Comparison of ENCODE assay signal across 21 mouse cellular contexts in genomic region chr8:126638027-126638426, GRCm38 (mm10). TPM values are rescaled to one million over a fixed set of nuclear protein-coding genes. Genes with fewer than 3 reads are reported as not detected.
A peak's percentile ranks its signal among the peaks of the same experiment; 100 is the strongest.
DNase-seq lines count a peak whose midpoint lies in the region; ATAC-seq and TF ChIP-seq lines count a peak whose summit lies in the region.
"Had no signal": no experiment of that assay in that cellular context is flagged by ENCODE, and none has a peak within 500 bp of the region (broad histone marks: within the 10 kb centered on the region; RNA-seq: fewer than 3 reads in every experiment).

No protein-coding gene starts in this region.

- no peak for DNase-seq in forebrain, postnatal 0 days
- no peak for DNase-seq in forebrain, embryonic 10.5 days (ENCODE audit: extremely low spot score, low spot score)
- peak; percentile 66 to 69 for DNase-seq in right cerebral cortex, adult 2 months (ENCODE audit: low spot score in 2 of 2)
- DNase-seq in right cerebral cortex, postnatal 14 days = no peak
- peak; percentile 64 to 86 for DNase-seq in left cerebral cortex, postnatal 25 days (ENCODE audit: low spot score in 2 of 2)
- DNase-seq in thymus, adult 18-20 months = no peak
- DNase-seq in cerebellum, adult 11 months = no peak
- DNase-seq in gastrocnemius, postnatal 36 days = no peak
- DNase-seq: adrenal gland, postnatal 36 days; cerebellum, postnatal 14 days; heart, adult 11 months; kidney, postnatal 14 days; liver, embryonic 13.5 days; retina, postnatal 1 day; thymus, adult 2 months had no signal

- H3K4me3 ChIP-seq in forebrain, postnatal 0 days (ENCODE audit: low read depth, low read length) = no peak overlapping the region
- no peak overlapping the region for H3K4me3 ChIP-seq in forebrain, embryonic 10.5 days
- H3K4me3 ChIP-seq: forebrain, embryonic 15.5 days; heart, embryonic 15.5 days; hindbrain, embryonic 13.5 days; liver, embryonic 13.5 days; neural tube, embryonic 15.5 days had no signal

- H3K27me3 ChIP-seq in forebrain, postnatal 0 days (ENCODE audit: insufficient read depth, low read length) = no peaks in the 10 kb centered on the region
- no peaks in the 10 kb centered on the region for H3K27me3 ChIP-seq in forebrain, embryonic 10.5 days (ENCODE audit: poor library complexity, severe bottlenecking)
- H3K27me3 ChIP-seq: forebrain, embryonic 15.5 days; heart, embryonic 15.5 days; hindbrain, embryonic 13.5 days; liver, embryonic 13.5 days; neural tube, embryonic 15.5 days had no signal

- H3K4me2 ChIP-seq in forebrain, postnatal 0 days (ENCODE audit: low read depth) = no peak overlapping the region
- H3K4me2 ChIP-seq: forebrain, embryonic 15.5 days; heart, embryonic 15.5 days; hindbrain, embryonic 13.5 days; liver, embryonic 13.5 days; neural tube, embryonic 15.5 days had no signal

- no peaks in the 10 kb centered on the region for H3K9me3 ChIP-seq in forebrain, postnatal 0 days (ENCODE audit: low read length)
- no peaks in the 10 kb centered on the region for H3K9me3 ChIP-seq in forebrain, embryonic 10.5 days
- H3K9me3 ChIP-seq: forebrain, embryonic 15.5 days; heart, embryonic 15.5 days; liver, embryonic 13.5 days; neural tube, embryonic 15.5 days had no signal

- TF ChIP-seq CTCF in forebrain, postnatal 0 days (IDR thresholded peaks at IDR 0.05; ENCODE audit: low read depth) = no peak

- no peak overlapping the region for H3K9ac ChIP-seq in forebrain, postnatal 0 days
- H3K9ac ChIP-seq: forebrain, embryonic 15.5 days; heart, embryonic 15.5 days; hindbrain, embryonic 13.5 days; liver, embryonic 13.5 days; neural tube, embryonic 15.5 days had no signal

- intact Hi-C loops in left cerebral cortex, postnatal 25 days (cut with DNase I) = no loop called here
- intact Hi-C loops in gastrocnemius, postnatal 36 days (cut with DNase I) = no loop called here

- H3K4me1 ChIP-seq in forebrain, postnatal 0 days (ENCODE audit: insufficient read depth) = no peaks in the 10 kb centered on the region
- peaks cover 5% of the 10 kb centered on the region; the same call in 1 of the 2 replicates for H3K4me1 ChIP-seq in forebrain, embryonic 10.5 days
- H3K4me1 ChIP-seq: forebrain, embryonic 15.5 days; neural tube, embryonic 15.5 days had no signal

- WGBS in forebrain, postnatal 0 days = 53% methylated on average over 8 of the region's 8 CpGs
- 85% methylated on average over 8 of the region's 8 CpGs for WGBS in forebrain, embryonic 10.5 days

- ATAC-seq in forebrain, postnatal 0 days = peak; percentile 36; the same call in 1 of the 2 replicates
- ATAC-seq: forebrain, embryonic 15.5 days; intestine, embryonic 16.5 days; lung, postnatal 0 days had no signal

- no peaks in the 10 kb centered on the region for H3K36me3 ChIP-seq in forebrain, postnatal 0 days (ENCODE audit: insufficient read depth)
- no peaks in the 10 kb centered on the region for H3K36me3 ChIP-seq in forebrain, embryonic 10.5 days (replicated peaks)
- H3K36me3 ChIP-seq: forebrain, embryonic 15.5 days; heart, embryonic 15.5 days; hindbrain, embryonic 13.5 days; liver, embryonic 13.5 days; neural tube, embryonic 15.5 days had no signal

- no peak overlapping the region for H3K27ac ChIP-seq in forebrain, postnatal 0 days (ENCODE audit: low read depth, low read length)
- no peak overlapping the region for H3K27ac ChIP-seq in forebrain, embryonic 10.5 days
- H3K27ac ChIP-seq: forebrain, embryonic 15.5 days; heart, embryonic 15.5 days; hindbrain, embryonic 13.5 days; liver, embryonic 13.5 days; neural tube, embryonic 15.5 days had no signal

RNA-seq across cellular contexts. Expression of gene Irf2bp2, which starts 44.2 kb away (rescaled TPM):
- total RNA-seq in forebrain, postnatal 0 days (2014; rRNA removed) = 62.3 and 88.6 TPM in 2 replicates
- polyA plus RNA-seq in forebrain, postnatal 0 days (2015; fragmentation: Nextera tagmentation; extraction: Ambion mirVana) = 6.8 and 8.4 TPM in 2 replicates
- 3.0 and 3.4 TPM in 2 replicates for polyA plus RNA-seq in forebrain, embryonic 10.5 days (2016; fragmentation: Nextera tagmentation; extraction: Ambion mirVana)
- total RNA-seq in left cerebral cortex, postnatal 25 days (2021) = 10 to 100 TPM; 55.5 to 62.7 TPM
- total RNA-seq in gastrocnemius, postnatal 36 days (2021) = 10 to 100 TPM; 26.5 to 30.1 TPM

Comparison
In these comparisons a context has a peak if more than half of its experiments do, and no peak if none do; other contexts are left out.
1. DNase-seq: peak in right cerebral cortex, adult 2 months (2 of 2) and left cerebral cortex, postnatal 25 days (2 of 2); none in forebrain, postnatal 0 days (single experiment), forebrain, embryonic 10.5 days (single experiment), right cerebral cortex, postnatal 14 days (single experiment), thymus, adult 18-20 months (0 of 2), cerebellum, adult 11 months (single experiment) and gastrocnemius, postnatal 36 days (0 of 2).